Mouse (Mus musculus) thymus, adult 2 months (tissue): ENCODE results near the gene Slc51b. TPM values are rescaled to one million over a fixed set of nuclear protein-coding genes. Genes with fewer than 3 reads are reported as not detected.

Experiments used
- DNase-seq: peaks from one replicate; pipeline ENCODE4 v3.0.0; 2021
- H3K27ac ChIP-seq: fragments of 200-500 bp; 2 replicates; pipeline ENCODE4 v1.5.1; 2012; ENCODE audit warnings: low read length, control low read depth; ENCODE audit not compliant: control insufficient read depth, insufficient read depth
- H3K27me3 ChIP-seq: fragments of 200-500 bp; 2 replicates; pipeline ENCODE4 v1.6.1; 2012; ENCODE audit warnings: mild to moderate bottlenecking, low read length, moderate library complexity, mixed read lengths; ENCODE audit not compliant: control insufficient read depth, insufficient read depth
- H3K36me3 ChIP-seq: fragments of 200-500 bp; 2 replicates; pipeline ENCODE4 v1.6.1; 2012; ENCODE audit warnings: mild to moderate bottlenecking, low read length, moderate library complexity; ENCODE audit not compliant: control insufficient read depth, insufficient read depth
- H3K4me1 ChIP-seq: fragments of 200-500 bp; replicated peaks from 2 replicates; pipeline ENCODE4 v1.6.1; 2012; ENCODE audit warnings: low read length; ENCODE audit not compliant: control insufficient read depth, insufficient read depth
- H3K4me3 ChIP-seq: fragments of 200-500 bp; 2 replicates; pipeline ENCODE4 v1.5.1; 2012; ENCODE audit warnings: mild to moderate bottlenecking, low read length, control low read depth, moderate library complexity; ENCODE audit not compliant: control insufficient read depth, insufficient read depth
- CTCF ChIP-seq: fragments of 200-500 bp; IDR thresholded peaks from 2 replicates; pipeline ENCODE4 v1.5.1; 2012; ENCODE audit warnings: mild to moderate bottlenecking, control low read depth, low read length, moderate library complexity, borderline replicate concordance; ENCODE audit not compliant: control insufficient read depth, poor library complexity, insufficient read depth; ENCODE audit errors: extremely low read depth
- POLR2A ChIP-seq: fragments of 200-500 bp; IDR thresholded peaks from 2 replicates; pipeline ENCODE4 v1.6.1; 2012; ENCODE audit warnings: mild to moderate bottlenecking, low read length, control low read depth, moderate library complexity; ENCODE audit not compliant: control insufficient read depth, poor library complexity, insufficient read depth; ENCODE audit errors: extremely low read depth
- WGBS: fragments of 180-500 bp; shearing (Covaris S2); methylation state at CpG from one replicate; pipeline ENCODE4 v1.1.7; 2018; 5-methylcytosine and 5-hydroxymethylcytosine counted together
- polyA plus RNA-seq: library from polyadenylated mRNA; depleted of rRNA; stranded (reverse); fragments of >200 nt; gene quantifications from 2 replicates; pipeline ENCODE4 v1.2.3, GENCODE M21; 2012; rRNA removed

Gene Slc51b
- polyA plus RNA-seq = 0.22 TPM in 1 of 2 replicates, not detected in the other

GRCm38 (mm10) chr9:65422760-65423501 is at the start of gene Slc51b:
TSS of gene Slc51b (minus strand) at chr9:65422955.
- TF ChIP-seq CTCF (no peak), POLR2A (no peak)
- 94% methylated on average over 11 of the region's 11 CpGs for WGBS
- Histone ChIP-seq H3K36me3 (no peaks in the 10 kb centered on the region), H3K27ac (no peak within 1 kb of the TSS; the same call in 1 of the 2 replicates), H3K4me1 (no peaks in the 10 kb centered on the region), H3K27me3 (no peaks in the 10 kb centered on the region), H3K4me3 (no peak within 1 kb of the TSS)
- no peak for DNase-seq

GRCm38 (mm10) chr9:65467686-65468085 is 44.9 kb upstream of the Slc51b start:
- H3K4me3 ChIP-seq = no peak overlapping the region
- no peak for DNase-seq
- peaks cover 4% of the 10 kb centered on the region for H3K4me1 ChIP-seq
- no peaks in the 10 kb centered on the region for H3K27me3 ChIP-seq
- H3K36me3 ChIP-seq = peaks cover 19% of the 10 kb centered on the region
- TF ChIP-seq POLR2A (no peak), CTCF (no peak)
- no peak overlapping the region for H3K27ac ChIP-seq
- WGBS = 82% methylated on average over 11 of the region's 11 CpGs

GRCm38 (mm10) chr9:65465241-65465640 is 42.5 kb upstream of the Slc51b start:
- DNase-seq = no peak
- Histone ChIP-seq H3K4me1 (peaks cover 10% of the 10 kb centered on the region), H3K36me3 (peaks cover 16% of the 10 kb centered on the region), H3K27ac (no peak overlapping the region), H3K27me3 (no peaks in the 10 kb centered on the region), H3K4me3 (no peak overlapping the region)
- no peak for TF ChIP-seq POLR2A
- TF ChIP-seq CTCF = no peak
- 95% methylated on average over 2 of the region's 2 CpGs for WGBS

GRCm38 (mm10) chr9:65464161-65464560 is 41.4 kb upstream of the Slc51b start:
- Histone ChIP-seq H3K4me3 (no peak overlapping the region), H3K4me1 (peaks cover 10% of the 10 kb centered on the region), H3K36me3 (peaks cover 9% of the 10 kb centered on the region), H3K27me3 (no peaks in the 10 kb centered on the region), H3K27ac (no peak overlapping the region; the same call in 1 of the 2 replicates)
- TF ChIP-seq CTCF (no peak), POLR2A (no peak)
- WGBS = 83% methylated on average over 6 of the region's 6 CpGs
- DNase-seq = no peak

GRCm38 (mm10) chr9:65462544-65462943 is 39.8 kb upstream of the Slc51b start:
- peaks cover 10% of the 10 kb centered on the region for H3K4me1 ChIP-seq
- no peak overlapping the region for H3K27ac ChIP-seq
- no peak for TF ChIP-seq CTCF
- TF ChIP-seq POLR2A = no peak
- 90% methylated on average over 5 of the region's 5 CpGs for WGBS
- H3K4me3 ChIP-seq = no peak overlapping the region
- H3K36me3 ChIP-seq = peaks cover 8% of the 10 kb centered on the region
- DNase-seq = no peak
- no peaks in the 10 kb centered on the region for H3K27me3 ChIP-seq

- whole genome bisulfite sequencing = under 1% methylated on average over 53 of the region's 53 CpGs
Observed at GRCm38 (mm10) chr9:65460732-65461442, 38.1 kb upstream of the Slc51b start, which contains the start of gene Spg21. TSS of gene Spg21 (plus strand) at chr9:65460947.

More at GRCm38 (mm10) chr9:65460732-65461442, 38.1 kb upstream of the Slc51b start, which contains the start of gene Spg21:
- peak; percentile 97 for DNase-seq
- Histone ChIP-seq H3K4me1 (peaks cover 10% of the 10 kb centered on the region), H3K4me3 (peak within 1 kb of the TSS; percentile 96), H3K36me3 (peaks cover 4% of the 10 kb centered on the region), H3K27ac (no peak within 1 kb of the TSS), H3K27me3 (no peaks in the 10 kb centered on the region)
- TF ChIP-seq CTCF (0 out of 2 replicates have a peak, but pooled peaks have one; percentile 49), POLR2A (0 out of 2 replicates have a peak, but pooled peaks have one; percentile 55)
